Mouse (Mus musculus) bone marrow macrophage, adult 2 months (primary cell): Measurements from ENCODE around the gene Vps52. TPM values are rescaled to one million over a fixed set of nuclear protein-coding genes. Genes with fewer than 3 reads are reported as not detected.

Source experiments
- H3K27ac ChIP-seq: 2 replicates; pipeline ENCODE4 v1.5.1; 2012; ENCODE audit warnings: low read depth, low read length; ENCODE audit not compliant: insufficient read depth
- H3K4me1 ChIP-seq: 2 replicates; pipeline ENCODE4 v1.6.1; 2012; ENCODE audit warnings: low read length; ENCODE audit not compliant: control insufficient read depth, insufficient read depth
- H3K4me3 ChIP-seq: 2 replicates; pipeline ENCODE4 v1.5.1; 2012; ENCODE audit warnings: mild to moderate bottlenecking, low read length, moderate library complexity; ENCODE audit not compliant: insufficient read depth
- CTCF ChIP-seq: IDR thresholded peaks from 2 replicates; pipeline ENCODE4 v1.5.1; 2012; ENCODE audit warnings: low read depth, mild to moderate bottlenecking, low read length, moderate library complexity
- POLR2A ChIP-seq: IDR thresholded peaks from 2 replicates; pipeline ENCODE4 v1.6.1; 2012; ENCODE audit warnings: mild to moderate bottlenecking, low read depth, low read length, borderline replicate concordance
- polyA plus RNA-seq: library from polyadenylated mRNA; stranded (reverse); fragments of >200 nt; gene quantifications from 2 replicates; pipeline ENCODE4 v1.2.4, GENCODE M21; 2012; ENCODE audit not compliant: missing spikeins, insufficient read depth, insufficient read length

The Vps52 gene
- polyA plus RNA-seq, 1 experiment = 41.3 TPM

DNA sequence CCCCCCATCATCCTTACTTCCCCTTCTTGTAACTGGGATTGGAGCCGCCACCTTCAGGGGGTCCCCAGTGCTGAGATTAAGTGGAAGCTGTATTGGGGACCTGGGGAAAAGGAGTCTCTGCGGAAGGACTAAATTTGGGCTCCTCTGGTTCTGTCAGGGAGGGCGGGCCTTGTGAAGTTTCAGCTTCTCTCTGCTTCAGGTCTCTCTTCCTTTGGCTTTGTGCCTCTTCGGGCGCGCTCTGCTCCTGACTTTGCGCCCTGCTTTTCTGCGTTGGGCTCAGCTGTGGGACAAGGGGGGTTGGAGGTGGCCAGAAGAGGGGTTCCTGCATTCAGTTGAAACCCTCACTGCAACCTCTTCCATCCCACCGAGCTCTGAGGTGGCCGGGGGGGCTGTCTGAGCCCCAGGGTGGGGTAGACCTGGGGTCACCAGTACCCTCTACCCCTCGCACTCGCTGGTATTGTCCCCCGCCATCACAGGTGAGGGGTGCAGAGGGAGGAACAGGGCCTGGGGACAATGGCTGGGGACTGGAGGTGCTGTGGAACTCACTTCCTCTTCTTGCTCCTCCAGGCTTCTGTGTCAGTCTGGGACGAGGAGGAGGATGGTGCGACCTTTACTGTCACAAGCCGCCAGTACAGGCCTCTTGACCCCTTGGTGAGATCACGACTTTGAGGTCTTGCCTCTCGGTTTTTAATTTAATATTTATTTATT is 24.3 kb upstream of the Vps52 start:
- TF ChIP-seq POLR2A (no peak), CTCF (no peak)
- Histone ChIP-seq H3K4me1 (peaks cover 6% of the 10 kb centered on the region), H3K27ac (peak overlapping the region; percentile 100), H3K4me3 (peak overlapping the region; percentile 96)

DNA sequence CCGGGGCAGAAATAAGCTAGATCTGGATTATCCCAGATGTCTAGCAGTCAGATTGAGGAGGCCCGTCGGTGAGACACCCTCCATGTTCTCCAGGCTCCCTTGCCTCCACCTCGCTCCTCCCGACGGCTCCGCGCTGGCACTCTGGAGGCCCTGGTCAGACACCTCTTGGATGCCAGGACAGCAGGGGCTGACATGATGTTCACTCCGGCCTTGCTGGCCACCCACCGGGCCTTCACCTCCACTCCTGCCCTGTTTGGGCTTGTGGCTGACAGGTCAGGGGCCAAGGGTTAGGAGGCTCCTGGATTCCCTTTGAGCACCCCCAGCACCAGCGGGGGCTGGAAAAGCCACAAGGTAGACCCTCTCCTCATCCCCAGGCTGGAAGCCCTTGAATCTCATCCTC is 23.7 kb upstream of the Vps52 start:
- peak overlapping the region; percentile 30; the same call in 1 of the 2 replicates for H3K27ac ChIP-seq
- H3K4me3 ChIP-seq = peak overlapping the region; percentile 96
- H3K4me1 ChIP-seq = peaks cover 6% of the 10 kb centered on the region
- TF ChIP-seq CTCF (no peak), POLR2A (no peak)

DNA sequence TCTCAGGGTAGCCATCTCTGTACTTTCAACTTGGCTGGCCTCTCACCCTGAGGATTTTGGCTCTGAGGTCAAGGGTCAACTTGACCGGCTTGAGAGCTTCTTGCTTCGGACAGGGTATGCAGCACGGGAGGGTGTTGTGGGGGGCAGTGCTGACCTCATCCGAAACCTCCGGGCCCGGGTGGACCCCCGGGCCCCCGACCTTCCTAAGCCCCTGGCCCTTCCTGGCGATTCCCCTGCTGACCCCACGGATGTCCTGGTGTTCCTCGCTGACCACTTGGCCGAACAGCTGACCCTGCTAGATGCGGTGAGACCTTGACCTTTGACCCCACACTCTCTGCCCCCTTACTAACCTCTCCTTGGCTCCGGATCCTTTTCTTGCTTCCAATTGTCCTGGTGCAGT is 23.2 kb upstream of the Vps52 start:
- Histone ChIP-seq H3K27ac (no peak overlapping the region), H3K4me3 (peak overlapping the region; percentile 96), H3K4me1 (peaks cover 6% of the 10 kb centered on the region)
- TF ChIP-seq CTCF (no peak), POLR2A (no peak)

DNA sequence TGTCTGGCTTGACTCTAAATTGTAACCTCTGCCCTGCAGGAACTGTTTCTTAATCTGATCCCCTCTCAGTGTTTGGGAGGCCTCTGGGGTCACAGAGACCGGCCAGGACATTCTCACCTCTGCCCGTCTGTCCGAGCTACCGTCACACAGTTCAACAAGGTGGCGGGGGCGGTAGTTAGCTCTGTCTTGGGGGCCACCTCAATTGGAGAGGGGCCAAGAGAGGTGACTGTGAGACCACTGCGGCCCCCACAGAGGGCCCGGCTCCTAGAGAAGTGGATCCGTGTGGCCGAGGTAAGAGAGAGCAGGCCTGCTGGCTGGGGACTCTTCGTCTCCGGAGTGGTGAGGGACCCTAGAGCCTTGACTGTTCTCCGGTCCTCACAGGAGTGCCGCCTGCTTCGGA is 22.6 kb upstream of the Vps52 start:
- TF ChIP-seq POLR2A (no peak), CTCF (no peak)
- no peak overlapping the region for H3K4me3 ChIP-seq
- H3K27ac ChIP-seq = no peak overlapping the region
- H3K4me1 ChIP-seq = peaks cover 6% of the 10 kb centered on the region

DNA sequence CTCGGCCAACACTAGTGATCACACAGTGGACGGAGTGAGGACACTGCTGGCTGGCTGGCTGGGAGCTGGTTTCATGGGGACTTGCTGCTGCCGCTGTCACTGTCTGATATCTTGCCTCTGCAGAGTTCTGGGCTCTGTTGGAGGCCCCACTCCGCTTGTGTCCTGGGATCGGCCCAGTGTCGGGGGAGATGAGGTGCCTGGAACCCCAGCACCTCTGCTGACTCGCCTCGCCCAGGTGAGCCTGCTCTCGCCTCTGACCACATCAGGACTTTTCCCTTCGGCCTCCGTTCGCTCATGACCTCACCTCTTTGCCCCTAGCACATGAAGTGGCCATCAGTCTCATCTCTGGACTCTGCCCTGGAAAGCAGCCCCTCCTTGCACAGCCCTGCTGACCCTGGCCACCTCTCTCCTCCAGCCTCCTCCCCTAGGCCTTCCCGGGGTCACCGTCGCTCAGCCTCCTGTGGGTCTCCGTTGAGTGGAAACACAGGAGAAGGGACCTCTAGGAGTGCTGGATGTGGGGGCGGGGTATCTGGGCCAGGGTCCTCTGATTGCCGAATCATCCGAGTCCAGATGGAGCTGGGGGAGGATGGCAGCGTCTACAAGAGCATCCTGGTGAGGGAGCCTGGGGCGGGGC is 20.1 kb upstream of the Vps52 start:
- TF ChIP-seq POLR2A (no peak), CTCF (no peak)
- H3K27ac ChIP-seq = no peak overlapping the region
- H3K4me1 ChIP-seq = peaks cover 9% of the 10 kb centered on the region
- no peak overlapping the region for H3K4me3 ChIP-seq

DNA sequence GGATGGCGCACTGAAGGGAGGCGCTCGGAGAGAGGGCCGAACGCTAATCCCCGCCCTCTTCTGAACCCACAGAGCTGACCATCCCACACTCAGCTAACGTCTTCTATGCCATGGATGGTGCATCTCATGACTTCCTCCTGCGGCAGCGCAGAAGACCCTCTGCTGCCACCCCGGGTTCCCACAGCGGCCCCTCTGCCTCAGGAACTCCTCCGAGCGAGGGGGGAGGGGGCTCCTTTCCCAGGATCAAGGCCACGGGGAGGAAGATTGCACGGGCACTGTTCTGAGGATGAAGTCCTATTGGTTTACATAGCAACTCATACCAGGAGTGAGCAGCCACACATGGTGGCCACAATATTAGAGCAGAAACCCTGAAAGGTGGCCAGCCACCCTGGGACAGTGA is 18.6 kb upstream of the Vps52 start:
- no peak overlapping the region for H3K4me3 ChIP-seq
- peaks cover 13% of the 10 kb centered on the region for H3K4me1 ChIP-seq
- no peak overlapping the region for H3K27ac ChIP-seq
- TF ChIP-seq POLR2A = no peak
- TF ChIP-seq CTCF = no peak

DNA sequence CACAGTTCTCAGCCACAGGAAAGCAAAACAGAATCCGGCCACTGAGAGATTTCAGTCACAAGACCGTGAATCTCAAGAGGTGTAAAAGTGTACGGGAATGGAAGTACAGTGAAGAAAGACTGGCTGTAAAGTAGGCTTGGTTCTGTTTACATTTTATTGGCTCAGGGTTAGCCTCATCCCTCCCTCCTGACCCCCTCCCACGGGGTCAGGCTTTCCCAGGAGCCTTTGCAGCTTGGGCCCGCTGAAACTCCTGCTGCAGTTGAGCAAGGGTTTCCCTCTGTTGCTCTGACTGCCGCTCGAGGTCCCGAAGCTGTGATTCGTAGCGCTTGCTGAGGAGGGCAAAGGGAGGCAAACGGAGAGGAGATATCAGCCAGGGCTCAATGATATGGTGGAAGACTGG is 16.8 kb upstream of the Vps52 start:
- no peak for TF ChIP-seq CTCF
- TF ChIP-seq POLR2A = no peak
- H3K27ac ChIP-seq = no peak overlapping the region
- H3K4me3 ChIP-seq = peak overlapping the region; percentile 89
- H3K4me1 ChIP-seq = peaks cover 9% of the 10 kb centered on the region; the same call in 1 of the 2 replicates

DNA sequence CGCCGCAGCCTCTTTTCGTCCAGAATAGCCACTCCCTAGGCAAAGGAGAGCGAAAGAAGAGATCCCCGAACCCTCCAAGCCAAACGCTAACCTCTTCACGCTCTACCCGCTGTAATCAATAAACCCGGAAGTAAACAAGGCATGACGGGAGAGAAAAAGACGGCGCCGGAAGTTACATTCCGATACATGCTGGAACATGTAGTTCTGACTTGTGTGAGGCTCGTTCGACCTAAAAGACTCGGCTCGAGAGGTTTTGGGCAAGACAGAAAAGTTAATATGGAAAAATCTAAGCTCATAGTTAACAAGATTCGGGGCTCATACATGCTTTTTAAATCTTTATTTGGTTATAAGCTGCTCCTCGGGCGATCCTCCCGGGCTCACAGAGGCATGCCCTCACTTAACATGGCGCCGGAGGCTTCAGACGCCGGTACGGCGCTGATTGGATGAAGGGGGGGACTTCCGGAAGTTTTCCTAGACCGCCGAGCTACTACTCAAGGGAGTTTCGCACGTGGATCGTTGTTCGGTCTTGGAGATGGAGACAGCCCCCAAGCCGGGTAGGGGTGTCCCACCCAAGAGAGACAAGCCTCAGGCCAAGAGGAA is 15.3 kb upstream of the Vps52 start, which contains the start of the genes Pfdn6 and Wdr46:
TSS of gene Pfdn6 (minus strand) at position 138 of the 600 bp plus-strand sequence.
TSS of gene Wdr46 (plus strand) at position 455 of the 600 bp plus-strand sequence.
- TF ChIP-seq POLR2A (no peak), CTCF (no peak)
- Histone ChIP-seq H3K4me3 (peak within 1 kb of the TSS; percentile 89), H3K4me1 (peaks cover 9% of the 10 kb centered on the region; the same call in 1 of the 2 replicates), H3K27ac (peak within 1 kb of the TSS; percentile 76)

DNA sequence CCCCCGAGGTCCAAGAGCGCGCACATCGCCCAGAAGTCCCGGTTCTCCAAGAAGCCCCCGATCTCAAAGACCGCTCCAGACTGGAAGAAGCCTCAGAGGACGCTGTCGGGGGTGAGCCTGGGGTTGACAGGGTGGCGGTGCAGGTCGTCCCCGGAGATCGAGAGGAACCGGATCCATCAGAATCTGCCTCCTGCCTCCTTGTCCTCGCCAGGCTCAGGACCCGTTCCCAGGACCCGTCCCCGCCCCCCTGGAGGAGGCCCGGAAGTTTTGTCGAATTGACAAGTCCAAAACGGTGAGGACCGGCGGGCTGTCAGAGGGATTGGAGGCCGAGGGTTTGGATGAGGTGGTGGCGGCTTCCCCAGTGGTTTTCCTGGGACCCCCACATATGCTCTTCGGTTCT is 14.6 kb upstream of the Vps52 start:
- TF ChIP-seq POLR2A (no peak), CTCF (no peak)
- Histone ChIP-seq H3K27ac (no peak overlapping the region), H3K4me3 (peak overlapping the region; percentile 89), H3K4me1 (peaks cover 9% of the 10 kb centered on the region; the same call in 1 of the 2 replicates)

DNA sequence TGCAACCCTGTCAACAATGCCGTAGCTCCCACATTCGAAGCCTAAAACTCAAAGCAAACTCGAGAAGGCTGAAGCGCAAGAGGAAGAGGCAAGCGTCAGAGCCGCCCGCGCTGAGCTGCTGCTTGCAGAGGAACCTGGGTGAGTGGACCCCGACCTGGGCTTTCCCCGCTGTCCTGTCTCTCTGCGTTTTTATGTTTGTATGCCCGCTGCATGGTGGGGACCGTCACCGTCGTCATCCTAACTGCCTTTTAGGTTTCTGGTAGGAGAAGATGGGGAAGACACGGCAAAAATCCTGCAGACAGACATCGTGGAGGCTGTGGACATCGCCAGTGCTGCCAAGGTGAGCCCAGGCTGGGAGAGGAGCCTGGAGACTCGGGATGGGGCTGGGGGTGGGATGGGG is 14.2 kb upstream of the Vps52 start:
- peaks cover 10% of the 10 kb centered on the region for H3K4me1 ChIP-seq
- no peak overlapping the region for H3K27ac ChIP-seq
- H3K4me3 ChIP-seq = peak overlapping the region; percentile 89
- TF ChIP-seq CTCF = no peak
- TF ChIP-seq POLR2A = no peak
